Mouse (Mus musculus) bone marrow macrophage, adult 2 months (primary cell): ENCODE data around the gene Adgrl1.

Source experiments
- CTCF ChIP-seq: IDR thresholded peaks from 2 replicates; pipeline ENCODE4 v1.5.1; 2012; ENCODE audit warnings: low read depth, mild to moderate bottlenecking, low read length, moderate library complexity
- POLR2A ChIP-seq: IDR thresholded peaks from 2 replicates; pipeline ENCODE4 v1.6.1; 2012; ENCODE audit warnings: mild to moderate bottlenecking, low read depth, low read length, borderline replicate concordance

GRCm38 (mm10) chr8:83976101-83976630 is 76.3 kb downstream of the Adgrl1 start:
- TF ChIP-seq POLR2A (no peak), CTCF (peak; percentile 45; the same call in 1 of the 2 replicates)
